Mouse (Mus musculus): ENCODE measurements around the gene Dnaaf1.

DNA sequence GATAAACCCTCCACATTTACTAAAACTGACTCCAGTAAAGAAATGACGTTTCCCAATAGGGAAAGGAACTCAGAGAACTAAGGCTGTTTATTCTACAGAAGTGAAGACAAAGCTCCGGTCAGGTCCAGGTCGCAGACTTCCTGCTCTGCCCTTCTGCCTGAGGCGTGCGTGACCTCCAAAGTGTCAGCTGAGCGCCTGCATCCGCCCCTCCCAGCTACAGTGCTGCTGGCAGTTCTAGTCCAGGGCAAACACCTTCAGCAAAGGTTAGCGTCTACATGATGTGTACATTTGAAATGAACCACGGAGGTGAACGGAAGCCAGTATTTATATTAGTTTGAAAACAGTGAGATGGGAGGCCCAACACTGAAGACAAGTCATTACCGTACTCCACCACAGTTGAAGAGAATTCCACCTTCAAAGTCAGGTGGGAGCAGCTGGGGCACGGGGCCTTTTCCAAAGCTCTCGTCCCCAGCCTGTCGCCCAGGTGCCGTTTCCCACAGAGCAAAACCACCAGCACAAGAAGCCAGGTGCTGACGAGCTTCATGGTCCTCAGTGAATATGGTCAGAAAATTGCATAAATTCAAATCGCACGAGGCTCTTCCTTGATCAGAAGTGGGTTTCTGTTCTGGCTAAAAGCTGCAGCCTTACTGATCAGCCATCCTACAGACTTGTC lies 27.9 kb upstream of the Dnaaf1 start:
- TF ChIP-seq CTCF (conservative IDR thresholded peaks at IDR 0.05; ENCODE audit: low read length) (no peak), POU5F1 (IDR thresholded peaks at IDR 0.05; ENCODE audit: borderline replicate concordance, low read length) (no peak), NANOG (IDR thresholded peaks at IDR 0.05; ENCODE audit: borderline replicate concordance, low read length) (no peak)

All from E14TG2a.4 (cell line).